Mouse (Mus musculus): ENCODE measurements at regions not wholly inside any gene's neighbourhood (a gene's known extent, or its start where the extent isn't known, plus 50 kb on each side); places are given as distances from the start of the nearest gene placed in this dataset.

DNA sequence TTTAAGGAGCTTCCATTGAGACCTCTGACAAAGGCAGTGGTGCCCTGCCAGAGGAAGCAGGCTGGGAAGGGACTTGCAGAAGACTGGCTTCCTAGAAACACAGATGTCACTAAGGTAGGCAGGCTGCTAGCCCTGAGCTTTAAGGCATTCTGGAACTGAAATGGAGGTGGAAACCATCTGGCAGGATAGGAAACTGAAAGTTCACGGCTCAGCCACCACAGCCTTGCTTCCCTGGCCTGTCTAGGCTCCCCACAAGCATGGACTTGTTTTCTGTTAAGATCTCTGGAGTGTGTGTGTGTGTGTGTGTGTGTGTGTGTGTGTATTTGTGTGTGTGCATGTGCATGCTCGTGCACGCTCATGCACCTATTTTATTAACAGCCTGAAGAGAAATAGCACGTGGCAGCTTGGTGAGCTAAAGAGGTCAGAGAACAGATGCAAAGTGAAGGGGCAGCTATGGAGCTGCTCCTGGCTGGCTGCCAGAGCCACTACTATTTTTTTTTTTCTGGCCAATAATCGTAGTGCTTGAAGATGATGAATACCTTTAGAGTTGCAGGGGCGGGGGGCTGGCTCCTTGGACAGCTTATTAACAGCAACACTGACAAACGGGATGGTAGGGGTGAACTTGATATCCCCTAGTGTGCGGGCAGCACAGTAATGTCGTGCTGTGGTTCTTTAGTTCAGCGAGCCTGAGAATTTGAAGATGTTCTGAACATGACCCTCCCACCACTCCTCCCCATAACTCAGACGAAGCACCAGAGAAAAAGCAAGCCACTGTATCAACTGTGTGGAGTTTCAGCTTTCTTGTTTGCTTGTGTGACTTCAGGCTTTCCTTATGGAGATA lies 99.6 kb upstream of the Sesn3 start:
- ATAC-seq = peak; percentile 25
- Histone ChIP-seq H3K27me3 (replicated peaks; ENCODE audit: insufficient read depth, low read length) (no peaks in the 10 kb centered on the region), H3K4me2 (replicated peaks; ENCODE audit: low read depth, low read length) (peak overlapping the region; percentile 25; the same call in 1 of the 2 replicates), H3K9ac (replicated peaks; ENCODE audit: low read depth) (no peak overlapping the region), H3K27ac (ENCODE audit: low read length) (no peak overlapping the region), H3K4me1 (ENCODE audit: insufficient read depth, low read depth, low read length) (peaks cover 18% of the 10 kb centered on the region), H3K36me3 (ENCODE audit: insufficient read depth, low read length) (no peaks in the 10 kb centered on the region), H3K4me3 (ENCODE audit: low read depth, low read length) (no peak overlapping the region), H3K9me3 (ENCODE audit: low read length) (no peaks in the 10 kb centered on the region)
- TF ChIP-seq EP300 (IDR thresholded peaks at IDR 0.05) (no peak), CTCF (IDR thresholded peaks at IDR 0.05) (no peak)
- DNase-seq (ENCODE audit: low spot score) = peak; percentile 56
- 9% methylated on average over 11 of the region's 11 CpGs for WGBS

GRCm38 (mm10) chr9:14179777-14180176 lies 95.1 kb upstream of the Sesn3 start:
- Histone ChIP-seq H3K4me3 (ENCODE audit: low read depth, low read length) (no peak overlapping the region), H3K9me3 (ENCODE audit: low read length) (no peaks in the 10 kb centered on the region), H3K4me2 (replicated peaks; ENCODE audit: low read depth, low read length) (no peak overlapping the region), H3K36me3 (ENCODE audit: insufficient read depth, low read length) (no peaks in the 10 kb centered on the region), H3K9ac (replicated peaks; ENCODE audit: low read depth) (no peak overlapping the region), H3K27ac (ENCODE audit: low read length) (no peak overlapping the region), H3K4me1 (ENCODE audit: insufficient read depth, low read depth, low read length) (peaks cover 9% of the 10 kb centered on the region), H3K27me3 (replicated peaks; ENCODE audit: insufficient read depth, low read length) (no peaks in the 10 kb centered on the region)
- DNase-seq (ENCODE audit: low spot score) (no peak), ATAC-seq (no peak)
- WGBS = 92% methylated on average over 1 of the region's 1 CpGs
- no peak for TF ChIP-seq CTCF (IDR thresholded peaks at IDR 0.05)
- no peak for TF ChIP-seq EP300 (IDR thresholded peaks at IDR 0.05)

DNA sequence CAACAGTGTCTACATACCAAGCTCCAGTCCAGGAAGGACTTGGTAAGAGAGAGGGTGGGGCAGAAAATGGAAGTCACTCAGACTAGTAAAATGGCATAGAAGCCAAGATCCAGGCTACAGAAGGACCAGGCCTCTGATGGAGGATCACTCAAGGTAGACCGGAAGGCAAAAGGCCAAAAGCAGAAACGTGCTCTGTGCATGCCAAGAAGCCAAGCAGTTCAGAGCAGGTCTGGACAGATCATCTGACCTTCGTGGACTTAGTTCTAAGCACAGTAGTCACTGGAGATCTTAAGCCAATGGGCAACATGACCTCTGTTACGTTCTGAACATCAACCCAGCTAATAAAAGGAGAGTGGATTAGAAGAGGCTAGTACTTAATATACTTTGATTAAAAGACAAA lies 90.6 kb upstream of the Sesn3 start:
- DNase-seq (ENCODE audit: low spot score) (no peak), ATAC-seq (no peak)
- no peaks in the 10 kb centered on the region for H3K9me3 ChIP-seq (ENCODE audit: low read length)
- H3K9ac ChIP-seq (replicated peaks; ENCODE audit: low read depth) = no peak overlapping the region
- WGBS = 88% methylated on average over 4 of the region's 4 CpGs
- no peak overlapping the region for H3K27ac ChIP-seq (ENCODE audit: low read length)
- H3K4me2 ChIP-seq (replicated peaks; ENCODE audit: low read depth, low read length) = no peak overlapping the region
- no peaks in the 10 kb centered on the region for H3K36me3 ChIP-seq (ENCODE audit: insufficient read depth, low read length)
- no peaks in the 10 kb centered on the region for H3K4me1 ChIP-seq (ENCODE audit: insufficient read depth, low read depth, low read length)
- no peak overlapping the region for H3K4me3 ChIP-seq (ENCODE audit: low read depth, low read length)
- no peak for TF ChIP-seq EP300 (IDR thresholded peaks at IDR 0.05)
- TF ChIP-seq CTCF (IDR thresholded peaks at IDR 0.05) = no peak
- H3K27me3 ChIP-seq (replicated peaks; ENCODE audit: insufficient read depth, low read length) = no peaks in the 10 kb centered on the region

GRCm38 (mm10) chr9:14185681-14186080 lies 89.2 kb upstream of the Sesn3 start:
- WGBS = 30% methylated on average over 2 of the region's 2 CpGs
- no peak overlapping the region for H3K4me3 ChIP-seq (ENCODE audit: low read depth, low read length)

GRCm38 (mm10) chr9:14187753-14188152 lies 87.1 kb upstream of the Sesn3 start:
- Histone ChIP-seq H3K4me2 (replicated peaks; ENCODE audit: low read depth, low read length) (no peak overlapping the region), H3K4me1 (ENCODE audit: insufficient read depth, low read depth, low read length) (no peaks in the 10 kb centered on the region), H3K27ac (ENCODE audit: low read length) (no peak overlapping the region), H3K9ac (replicated peaks; ENCODE audit: low read depth) (no peak overlapping the region), H3K36me3 (ENCODE audit: insufficient read depth, low read length) (no peaks in the 10 kb centered on the region), H3K9me3 (ENCODE audit: low read length) (no peaks in the 10 kb centered on the region), H3K27me3 (replicated peaks; ENCODE audit: insufficient read depth, low read length) (no peaks in the 10 kb centered on the region), H3K4me3 (ENCODE audit: low read depth, low read length) (no peak overlapping the region)
- 96% methylated on average over 1 of the region's 1 CpGs for WGBS
- ATAC-seq = no peak
- no peak for TF ChIP-seq CTCF (IDR thresholded peaks at IDR 0.05)
- TF ChIP-seq EP300 (IDR thresholded peaks at IDR 0.05) = no peak
- DNase-seq (ENCODE audit: low spot score) = no peak

More at GRCm38 (mm10) chr9:14185681-14186080, 89.2 kb upstream of the Sesn3 start:
- Histone ChIP-seq H3K27me3 (replicated peaks; ENCODE audit: insufficient read depth, low read length) (no peaks in the 10 kb centered on the region), H3K4me1 (ENCODE audit: insufficient read depth, low read depth, low read length) (no peaks in the 10 kb centered on the region), H3K27ac (ENCODE audit: low read length) (no peak overlapping the region), H3K9me3 (ENCODE audit: low read length) (no peaks in the 10 kb centered on the region), H3K36me3 (ENCODE audit: insufficient read depth, low read length) (no peaks in the 10 kb centered on the region), H3K9ac (replicated peaks; ENCODE audit: low read depth) (no peak overlapping the region), H3K4me2 (replicated peaks; ENCODE audit: low read depth, low read length) (no peak overlapping the region)
- TF ChIP-seq CTCF (IDR thresholded peaks at IDR 0.05) (no peak), EP300 (IDR thresholded peaks at IDR 0.05) (no peak)
- ATAC-seq = no peak
- DNase-seq (ENCODE audit: low spot score) = no peak

GRCm38 (mm10) chr9:14188504-14188903 lies 86.4 kb upstream of the Sesn3 start:
- Histone ChIP-seq H3K4me3 (ENCODE audit: low read depth, low read length) (no peak overlapping the region), H3K9me3 (ENCODE audit: low read length) (no peaks in the 10 kb centered on the region), H3K4me2 (replicated peaks; ENCODE audit: low read depth, low read length) (no peak overlapping the region), H3K27ac (ENCODE audit: low read length) (no peak overlapping the region), H3K27me3 (replicated peaks; ENCODE audit: insufficient read depth, low read length) (no peaks in the 10 kb centered on the region), H3K9ac (replicated peaks; ENCODE audit: low read depth) (no peak overlapping the region), H3K4me1 (ENCODE audit: insufficient read depth, low read depth, low read length) (no peaks in the 10 kb centered on the region), H3K36me3 (ENCODE audit: insufficient read depth, low read length) (no peaks in the 10 kb centered on the region)
- no peak for TF ChIP-seq CTCF (IDR thresholded peaks at IDR 0.05)
- TF ChIP-seq EP300 (IDR thresholded peaks at IDR 0.05) = no peak
- DNase-seq (ENCODE audit: low spot score) = no peak
- WGBS = 73% methylated on average over 2 of the region's 2 CpGs
- no peak for ATAC-seq
